Mouse (Mus musculus): ENCODE data around the gene D5Ertd579e.

DNA sequence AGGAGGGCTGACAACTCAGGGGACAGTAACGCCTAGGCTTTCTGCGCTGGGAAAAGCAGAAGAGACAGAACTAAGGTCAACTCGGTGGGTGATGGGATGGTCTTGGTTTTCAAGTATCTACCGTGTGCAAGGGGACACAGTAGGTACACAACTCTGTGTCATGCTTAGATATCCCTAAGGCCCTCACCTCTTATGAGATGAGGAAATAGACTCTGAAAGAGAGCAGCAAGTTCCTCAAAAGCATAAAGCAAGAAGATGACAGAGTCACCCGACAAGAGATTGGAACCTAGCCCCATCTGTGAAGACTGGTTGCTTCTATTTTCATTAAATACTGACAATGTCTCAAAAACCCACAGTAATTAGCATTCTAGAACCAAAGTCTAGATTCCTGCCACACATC is 10.0 kb upstream of the D5Ertd579e start:
- no peak for TF ChIP-seq CTCF (IDR thresholded peaks at IDR 0.05; ENCODE audit: control insufficient read depth, insufficient read depth, insufficient read length)
- TF ChIP-seq MAX (IDR thresholded peaks at IDR 0.05) = no peak
- TF ChIP-seq CEBPB (IDR thresholded peaks at IDR 0.05; ENCODE audit: low read depth) = no peak

Data from C2C12 (cell line).